Mouse (Mus musculus) kidney, adult 10 weeks (tissue): ENCODE results near the gene Ap1g1. TPM values are rescaled to one million over a fixed set of nuclear protein-coding genes. Genes with fewer than 3 reads are reported as not detected.

Experiments used
- polyA plus RNA-seq: library from polyadenylated mRNA; stranded (reverse); fragments of 350-450 nt; fragmentation: Illumina TruSeq; extraction: RNeasy Lipid Tissue Mini Kit (QIAGEN cat#74804); gene quantifications from one replicate; pipeline ENCODE4 v1.2.3, GENCODE M21; 2014; ENCODE audit warnings: low read depth, low replicate concordance

Ap1g1 gene
- polyA plus RNA-seq: 277 TPM

GRCm38 (mm10) chr8:109778280-109778977 is at the start of gene Ap1g1:
Gene Ap1g1, plus strand, starts transcription at chr8:109778554.

GRCm38 (mm10) chr8:109737237-109738048 is 40.9 kb upstream of the Ap1g1 start, which contains the start of gene Atxn1l:
Gene Atxn1l, minus strand, starts transcription at chr8:109737739.

GRCm38 (mm10) chr8:109868003-109868679 is 89.8 kb downstream of the Ap1g1 start, which contains the start of gene Phlpp2:
Gene Phlpp2, plus strand, starts transcription at chr8:109868542.

Other genes with a start within 250 kb of the Ap1g1 start
- 0.93 TPM for gene Dhx38, start 212.7 kb upstream of the Ap1g1 start, polyA plus RNA-seq
- gene Txnl4b, start 212.7 kb upstream of the Ap1g1 start, polyA plus RNA-seq: 19.1 TPM
- not detected for gene Hp, start 199.4 kb upstream of the Ap1g1 start, polyA plus RNA-seq
- 3.6 TPM for gene Dhodh, start 169.9 kb upstream of the Ap1g1 start, polyA plus RNA-seq
- not detected for gene Pkd1l3, start 164.0 kb upstream of the Ap1g1 start, polyA plus RNA-seq
- gene Ist1, start 85.3 kb upstream of the Ap1g1 start, polyA plus RNA-seq: 79.8 TPM
- 3.4 TPM for gene Zfp821, start 73.0 kb upstream of the Ap1g1 start, polyA plus RNA-seq
- gene Atxn1l, start 40.8 kb upstream of the Ap1g1 start, polyA plus RNA-seq: 19.5 TPM
- gene Phlpp2, start 90.0 kb downstream of the Ap1g1 start, polyA plus RNA-seq: 6.5 TPM
- 18.3 TPM for gene Marveld3, start 183.6 kb downstream of the Ap1g1 start, polyA plus RNA-seq
- not detected for gene Tat, start 211.9 kb downstream of the Ap1g1 start, polyA plus RNA-seq